Mouse (Mus musculus) urinary bladder, adult 2 months (tissue): ENCODE measurements around the gene Grhl1. TPM values are rescaled to one million over a fixed set of nuclear protein-coding genes. Genes with fewer than 3 reads are reported as not detected.
"Not testable (repeated sequence)": the region's sequence is repeated elsewhere in the genome, so short reads cannot be mapped to it uniquely, and the experiment has no call there.

ENCODE experiments used
- DNase-seq: peaks from one replicate; pipeline ENCODE4 v3.0.0; 2022; ENCODE audit warnings: low spot score
- polyA plus RNA-seq: library from polyadenylated mRNA; depleted of rRNA; stranded (reverse); fragments of >200 nt; gene quantifications from 2 replicates; pipeline ENCODE4 v1.2.3, GENCODE M21; 2012

Grhl1 gene
- polyA plus RNA-seq, 1 experiment: 26.5 TPM

DNA sequence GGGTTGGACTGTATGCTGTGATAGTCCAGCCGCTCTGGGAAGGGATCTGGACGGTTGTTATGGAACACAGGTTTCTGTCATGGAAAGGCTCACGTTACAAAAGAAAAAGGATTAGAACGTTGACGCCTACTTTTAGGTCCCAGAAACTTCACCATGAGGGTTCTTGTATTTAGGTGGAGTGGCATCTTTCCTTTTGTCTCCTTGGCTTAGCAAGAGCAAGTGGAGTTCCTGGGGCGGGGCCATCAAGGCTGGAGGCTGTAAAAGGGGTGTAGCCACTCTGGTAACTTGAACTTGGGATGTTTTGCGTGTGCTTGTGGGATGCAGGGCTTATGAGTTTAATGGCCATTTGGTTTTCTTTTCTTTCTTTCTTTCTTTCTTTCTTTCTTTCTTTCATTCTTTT, 18.3 kb downstream of the Grhl1 start:
- no peak for DNase-seq

DNA sequence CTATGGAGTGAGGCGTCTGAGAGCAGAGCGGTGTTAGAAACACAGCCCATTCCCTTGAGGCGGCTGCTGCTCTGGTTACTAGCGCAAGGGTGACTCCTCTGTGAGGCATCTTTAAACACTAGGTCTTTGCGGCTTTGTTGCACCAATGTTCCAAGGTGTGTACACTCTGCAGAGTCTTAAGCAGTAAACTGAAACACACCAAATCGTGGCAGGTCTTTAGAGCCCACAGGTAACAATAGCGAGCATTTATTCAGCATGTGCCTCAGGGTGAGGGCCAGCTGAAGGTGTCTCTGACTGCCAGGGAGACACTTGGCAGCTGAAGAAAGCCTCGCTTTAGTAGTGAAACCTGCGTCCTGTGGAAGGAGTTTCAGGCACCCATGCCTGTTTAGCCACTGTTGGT, 20.0 kb downstream of the Grhl1 start:
- DNase-seq: no peak

DNA sequence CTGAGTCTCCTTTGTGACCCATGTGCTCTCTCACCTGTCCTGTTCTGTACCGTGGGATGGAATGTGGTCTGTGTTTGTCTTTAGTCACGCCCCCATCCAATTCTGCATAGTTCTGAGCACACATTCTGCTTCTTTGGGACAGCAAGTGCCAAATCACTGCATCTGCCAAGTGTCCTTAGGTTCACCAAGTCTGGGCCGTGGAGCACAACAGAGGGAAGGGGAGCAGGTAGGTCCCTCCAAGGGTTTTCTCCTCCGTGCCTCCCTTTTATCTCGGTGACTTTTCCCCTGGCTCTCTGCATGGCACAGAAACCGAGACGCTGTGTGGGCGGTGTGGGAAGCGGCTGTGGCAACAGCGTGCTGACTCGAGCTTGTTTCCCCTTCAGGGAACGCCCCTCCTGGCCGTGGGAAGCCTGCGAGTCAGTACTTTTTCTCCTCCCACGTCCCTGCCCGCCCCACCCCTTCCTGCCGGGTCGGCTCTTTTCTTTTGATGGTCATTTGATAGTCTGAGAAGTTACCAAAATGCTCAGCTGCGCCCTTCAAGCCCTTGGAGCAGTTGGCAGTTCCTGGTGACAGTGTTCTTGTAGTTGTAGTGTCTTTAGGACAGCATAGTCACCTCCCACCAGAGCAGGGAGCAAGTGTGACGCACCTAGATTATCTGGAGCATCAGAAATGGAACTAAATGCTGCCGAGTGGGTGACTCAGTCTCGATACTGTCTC, 21.0 kb downstream of the Grhl1 start:
- DNase-seq: peak; percentile 65

DNA sequence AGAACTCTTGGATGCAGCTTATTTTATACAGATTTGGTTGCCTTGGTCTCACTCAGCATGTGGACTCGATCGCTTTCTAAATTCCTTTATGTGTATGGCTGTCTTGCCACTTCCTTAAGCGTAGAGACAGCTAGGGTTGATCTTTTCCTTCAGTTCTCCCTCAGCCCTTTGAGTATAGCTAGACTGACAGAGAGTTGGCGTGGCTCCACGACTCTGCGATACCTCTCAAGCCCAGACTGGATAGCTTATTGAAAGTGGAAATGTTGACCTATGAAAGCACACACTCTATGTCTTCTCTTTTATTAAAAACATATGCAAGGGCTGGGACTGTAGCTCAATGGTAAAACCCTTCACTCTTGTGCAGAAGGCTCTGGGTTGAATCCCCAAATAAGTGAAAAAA, 25.3 kb downstream of the Grhl1 start:
- no peak for DNase-seq

DNA sequence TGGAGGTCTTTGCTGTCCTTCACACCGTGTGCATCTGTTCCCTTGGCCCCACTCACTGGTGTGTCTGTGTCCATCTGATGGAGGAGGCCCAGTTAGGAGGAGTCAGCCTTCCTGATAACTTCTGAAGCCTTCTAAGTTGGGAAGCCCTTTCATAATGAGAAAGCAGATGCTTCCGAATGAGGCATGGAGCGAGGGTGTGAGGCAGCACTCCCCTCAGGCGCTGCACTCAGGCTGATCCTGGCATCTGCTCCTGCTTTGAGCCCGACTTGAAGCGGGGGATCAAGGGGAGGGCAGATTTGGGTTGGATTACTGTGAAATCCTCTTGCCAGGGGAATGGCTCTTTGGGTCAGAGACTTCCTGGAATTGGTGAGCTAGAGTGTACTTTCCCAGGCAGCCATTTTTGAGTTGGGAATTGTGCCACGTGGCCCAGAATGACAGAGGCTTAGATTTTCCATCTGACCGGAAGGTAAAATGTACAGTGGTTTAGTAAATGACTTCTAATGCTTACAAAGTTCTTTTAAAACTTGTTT, 27.3 kb downstream of the Grhl1 start:
- no peak for DNase-seq

DNA sequence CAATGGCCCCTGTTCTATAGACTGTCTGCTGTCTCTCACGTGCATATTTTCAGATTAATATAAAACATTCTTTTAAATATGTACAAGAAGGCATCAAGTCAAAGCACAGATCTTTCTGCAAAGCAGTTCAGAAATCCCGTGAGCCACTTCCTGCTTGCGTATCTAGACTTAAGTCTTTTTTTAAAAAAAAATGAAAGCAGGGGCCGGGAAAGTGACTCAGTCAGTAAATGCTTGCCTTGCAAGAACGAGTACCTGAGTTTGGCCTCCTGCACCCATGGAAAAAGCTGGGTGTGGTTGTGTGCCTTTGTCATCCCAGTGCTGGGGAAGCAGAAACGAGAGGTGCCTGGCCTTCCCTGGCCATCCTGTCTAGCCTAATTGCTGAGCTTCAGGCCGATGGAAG, 28.0 kb downstream of the Grhl1 start:
- DNase-seq: no peak

DNA sequence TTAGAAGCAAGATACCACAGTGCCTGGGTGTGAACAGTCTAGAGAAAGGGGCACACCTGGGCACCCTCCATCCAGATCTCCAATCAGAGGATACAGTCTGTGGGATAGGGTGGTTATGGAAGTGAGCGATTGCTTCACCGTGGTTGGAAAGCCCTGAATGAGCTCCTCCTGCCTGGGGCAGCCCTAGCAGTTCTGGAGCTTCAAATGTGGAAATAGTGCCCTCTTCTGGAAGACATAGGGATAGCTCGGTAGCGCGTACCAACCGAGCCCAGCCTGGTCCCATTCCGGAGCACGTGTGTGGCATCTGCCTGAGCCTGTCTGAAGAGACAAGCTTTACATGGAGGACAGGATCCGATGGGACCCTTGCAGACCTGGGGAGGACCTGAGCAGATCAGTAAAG, 28.7 kb downstream of the Grhl1 start:
- no peak for DNase-seq

DNA sequence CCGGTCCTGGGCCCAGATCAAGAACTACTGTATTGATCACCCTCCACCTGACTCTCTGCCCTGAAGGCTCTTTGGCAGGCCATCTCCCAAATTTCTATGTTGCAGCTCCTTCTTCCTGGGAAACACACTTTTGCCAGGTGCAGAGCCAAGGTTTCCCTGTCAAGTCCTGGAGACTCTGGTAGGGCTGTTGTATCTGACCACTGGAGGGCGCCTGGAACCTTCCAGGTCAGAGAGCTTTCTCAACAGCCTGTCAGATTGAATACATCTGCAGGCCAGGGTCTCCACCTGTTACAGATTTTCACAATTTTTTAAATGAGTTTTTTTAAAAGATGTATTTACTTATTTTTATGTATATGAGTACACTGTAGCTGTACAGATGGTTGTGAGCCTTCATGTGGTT, 31.2 kb downstream of the Grhl1 start:
- DNase-seq: no peak

DNA sequence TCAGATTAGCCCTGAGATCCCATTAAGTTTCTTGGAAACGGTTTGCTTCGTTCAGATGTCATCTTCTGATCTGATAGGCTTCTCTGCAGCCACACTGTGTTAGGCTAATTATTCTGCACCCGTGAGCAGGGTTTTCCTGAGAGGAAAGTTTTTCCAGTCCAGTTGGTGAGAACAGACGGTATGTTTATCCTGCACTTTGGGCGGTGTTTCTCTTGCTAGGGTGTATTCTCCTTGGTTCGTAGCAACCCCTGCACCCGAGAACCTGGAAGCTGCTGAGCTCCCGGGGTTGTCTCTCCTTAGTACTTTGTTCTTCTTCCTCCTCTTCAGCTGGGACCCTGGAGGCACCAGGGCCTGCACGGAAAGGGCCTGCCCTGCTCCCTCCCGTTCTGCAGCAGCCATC, 34.1 kb downstream of the Grhl1 start:
- DNase-seq: no peak

DNA sequence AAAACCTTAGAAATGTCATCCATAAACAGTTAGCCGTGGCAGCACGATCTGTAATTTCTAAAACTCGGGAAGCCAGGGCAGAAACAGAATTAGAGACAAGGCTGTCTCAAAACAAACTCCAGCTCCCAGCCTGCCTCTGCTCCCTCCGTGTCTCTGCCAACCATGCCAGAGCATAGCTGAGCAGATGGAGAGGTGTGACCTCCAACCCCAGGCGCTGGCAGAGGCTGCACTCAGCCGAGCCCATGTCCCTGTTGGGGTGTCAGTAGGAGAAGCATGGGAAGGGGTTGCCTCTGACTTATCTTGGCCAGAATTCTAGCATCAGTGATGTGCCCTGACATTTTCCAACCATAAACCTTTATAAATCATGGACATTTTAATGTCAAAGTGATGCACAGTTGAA, 40.5 kb downstream of the Grhl1 start:
- no peak for DNase-seq

DNA sequence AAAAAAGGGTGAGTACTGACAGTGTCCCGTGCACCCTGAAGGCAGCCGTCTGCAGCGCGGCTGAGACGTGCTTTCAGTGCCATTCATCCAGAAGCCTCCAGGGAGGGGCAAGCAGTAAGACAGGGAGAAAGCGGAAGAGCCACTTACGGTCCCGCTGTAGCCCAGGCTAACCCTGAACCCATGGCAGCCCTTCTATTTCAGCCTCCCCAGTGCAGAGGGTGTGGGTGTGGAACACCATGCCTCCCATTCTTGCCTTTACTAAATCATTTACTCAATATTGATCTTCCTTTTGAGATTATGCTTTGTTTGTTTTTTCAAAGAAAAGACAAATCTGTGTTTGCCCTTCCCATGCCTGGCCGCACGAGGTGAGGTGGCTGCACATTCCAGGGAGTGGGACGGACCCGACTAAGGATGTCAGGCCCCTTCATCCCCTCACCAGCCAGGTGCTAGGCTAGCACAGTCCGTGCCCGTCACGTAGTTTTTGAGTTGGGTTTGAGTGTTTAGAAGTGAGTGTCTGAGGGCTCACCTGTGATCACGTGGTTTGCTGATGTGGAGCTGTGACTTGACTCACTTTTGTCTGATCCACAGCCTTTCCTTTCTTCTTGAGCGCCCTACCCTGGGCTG, 42.5 kb downstream of the Grhl1 start:
- no peak for DNase-seq

DNA sequence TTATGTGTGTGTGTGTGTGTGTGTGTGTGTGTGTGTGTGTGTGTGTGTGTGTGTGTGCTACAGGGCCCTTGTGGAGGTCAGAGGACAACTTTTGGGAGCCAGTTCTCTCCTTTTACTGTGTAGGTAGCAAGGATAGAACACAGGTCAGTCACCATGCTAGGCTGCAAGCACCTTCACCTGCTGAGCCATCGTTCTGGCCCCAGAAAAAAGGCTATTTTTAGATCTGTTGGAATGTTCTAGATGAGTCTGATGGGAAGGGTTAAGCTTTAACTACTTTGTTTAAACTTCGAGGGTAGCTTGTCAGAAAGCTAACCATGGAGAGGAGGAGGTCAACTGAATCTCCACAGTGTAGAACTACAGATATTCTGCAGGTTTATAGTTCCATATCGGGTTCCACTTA, 43.1 kb downstream of the Grhl1 start:
- no peak for DNase-seq

DNA sequence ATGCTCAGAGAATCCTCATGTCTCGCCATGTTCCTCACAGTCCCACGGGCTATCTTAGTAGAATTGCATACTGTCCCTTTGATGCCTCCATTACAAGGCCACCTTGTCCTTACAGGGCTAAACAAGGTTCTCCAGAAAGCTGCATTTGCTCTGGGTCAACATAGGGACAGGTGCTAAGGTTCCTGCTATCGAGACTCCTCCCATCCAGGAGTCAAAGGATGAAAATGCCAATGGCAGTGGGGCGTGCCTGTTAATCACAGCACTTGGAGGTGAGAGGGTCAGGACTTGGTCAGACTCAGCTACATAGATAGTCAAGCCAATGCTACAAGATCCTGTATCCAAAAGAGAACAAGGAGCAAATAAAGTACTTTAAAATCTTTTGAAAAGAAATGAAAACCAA, 47.4 kb downstream of the Grhl1 start:
- DNase-seq: no peak

DNA sequence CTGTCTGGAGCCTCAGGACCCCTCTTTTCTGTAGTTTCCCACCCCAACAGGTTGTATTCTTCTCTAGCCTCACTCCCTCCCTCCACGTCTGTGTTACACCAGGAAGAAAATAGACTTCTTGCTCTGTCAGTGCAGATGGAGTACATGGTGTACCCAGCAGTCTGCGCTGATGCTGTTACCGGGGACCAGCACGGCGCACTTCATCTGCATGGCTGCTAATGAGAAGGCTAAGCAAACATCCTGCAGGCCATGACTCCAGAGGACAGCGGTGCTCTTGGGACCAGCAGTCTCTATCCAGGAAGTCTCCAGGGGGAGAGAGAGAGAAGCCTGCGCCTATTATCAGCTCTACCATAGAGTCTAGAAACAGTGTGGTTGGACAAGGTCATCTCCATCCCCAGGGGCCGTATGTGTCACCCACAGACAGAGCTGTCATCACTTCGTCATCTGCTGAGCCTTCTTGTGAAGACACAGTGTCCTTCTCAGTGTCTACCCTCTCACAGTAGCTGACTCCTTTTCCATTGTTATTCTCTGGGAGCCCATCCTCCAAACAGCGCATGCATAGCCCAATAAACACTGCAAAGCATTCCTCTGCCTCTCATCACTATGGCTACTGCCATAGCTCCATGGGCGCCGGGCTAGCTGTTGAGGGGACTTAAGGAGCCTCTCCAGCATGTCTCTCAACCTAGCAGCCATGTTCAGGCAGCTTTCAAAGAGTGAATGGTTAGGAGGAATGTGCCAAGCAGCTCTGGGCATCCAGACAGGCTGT, 51.6 kb downstream of the Grhl1 start:
- DNase-seq: no peak

DNA sequence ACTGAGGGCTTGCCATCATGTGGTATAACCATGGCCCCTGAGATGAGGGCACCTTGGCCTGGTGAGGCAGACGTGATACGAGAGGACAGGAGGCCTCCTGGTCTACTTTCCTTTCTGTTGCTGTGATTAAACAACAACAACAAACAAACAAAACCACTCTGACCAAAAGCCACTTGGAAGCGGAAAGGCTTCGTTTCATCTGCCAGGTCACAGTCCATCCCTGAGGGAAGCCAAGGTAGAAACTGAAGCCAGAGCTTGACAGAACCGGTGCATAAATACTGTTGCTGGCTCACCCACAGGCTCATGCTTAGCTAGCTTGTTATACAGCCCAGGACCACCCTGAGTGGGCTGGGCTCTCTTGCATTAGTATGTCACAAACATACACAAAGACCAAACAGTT, 54.3 kb downstream of the Grhl1 start:
- no peak for DNase-seq

DNA sequence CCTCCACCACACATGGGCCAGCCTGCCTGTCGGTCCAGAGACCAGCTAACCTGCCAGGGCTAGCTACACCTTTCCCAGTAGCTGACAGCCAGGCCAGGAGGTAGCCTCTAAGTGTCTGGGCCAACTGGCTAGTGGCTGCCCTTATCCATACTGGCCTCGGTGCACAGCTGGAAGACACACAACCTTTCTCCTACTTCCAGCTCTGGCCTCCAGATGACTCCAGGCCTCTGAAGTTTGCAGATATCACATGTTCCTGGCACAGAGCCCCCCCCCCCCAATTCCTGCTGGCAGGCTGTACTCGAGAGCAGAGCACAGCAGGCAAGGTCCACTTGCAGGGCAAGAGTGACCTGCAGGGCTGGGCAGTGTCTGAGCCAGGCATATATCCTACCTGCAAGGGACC, 55.1 kb downstream of the Grhl1 start:
- no peak for DNase-seq

DNA sequence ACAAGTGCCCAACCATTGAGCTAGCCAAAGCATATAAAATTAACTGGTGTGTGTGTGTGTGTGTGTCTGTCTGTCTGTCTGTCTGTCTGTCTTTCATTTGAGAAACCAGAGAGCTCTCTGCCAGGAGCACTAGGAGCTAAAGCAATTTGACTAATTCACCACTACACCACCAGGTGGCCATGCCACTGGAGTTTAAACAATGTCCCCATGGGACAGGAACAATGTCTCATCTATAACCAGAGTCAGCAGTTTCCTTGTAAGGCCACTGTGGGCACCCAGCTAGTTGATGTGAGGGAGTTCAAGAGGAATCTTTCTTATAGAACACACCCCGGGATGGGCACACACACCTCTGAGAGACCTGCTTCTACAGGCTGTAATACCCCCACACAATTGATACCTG, 58.1 kb downstream of the Grhl1 start:
- no peak for DNase-seq

DNA sequence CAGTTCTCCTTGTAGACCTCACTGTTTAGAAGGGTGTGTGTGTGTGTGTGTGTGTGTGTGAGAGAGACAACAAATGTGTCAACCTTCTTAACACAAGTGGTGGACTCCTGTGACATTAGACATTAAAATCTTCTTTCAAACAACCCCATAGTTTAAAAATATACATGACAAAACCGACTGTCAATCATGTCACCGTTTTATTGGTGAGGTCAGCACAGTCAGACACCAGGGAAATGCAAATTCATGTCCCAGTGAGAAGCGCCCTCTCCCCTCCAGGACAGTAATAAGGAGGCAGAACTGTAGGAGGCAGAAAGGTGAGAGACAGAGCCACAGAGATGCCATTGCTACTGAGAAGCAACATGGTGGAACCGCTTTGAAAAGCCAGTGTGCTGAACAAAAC, 60.3 kb downstream of the Grhl1 start:
- DNase-seq: no peak

DNA sequence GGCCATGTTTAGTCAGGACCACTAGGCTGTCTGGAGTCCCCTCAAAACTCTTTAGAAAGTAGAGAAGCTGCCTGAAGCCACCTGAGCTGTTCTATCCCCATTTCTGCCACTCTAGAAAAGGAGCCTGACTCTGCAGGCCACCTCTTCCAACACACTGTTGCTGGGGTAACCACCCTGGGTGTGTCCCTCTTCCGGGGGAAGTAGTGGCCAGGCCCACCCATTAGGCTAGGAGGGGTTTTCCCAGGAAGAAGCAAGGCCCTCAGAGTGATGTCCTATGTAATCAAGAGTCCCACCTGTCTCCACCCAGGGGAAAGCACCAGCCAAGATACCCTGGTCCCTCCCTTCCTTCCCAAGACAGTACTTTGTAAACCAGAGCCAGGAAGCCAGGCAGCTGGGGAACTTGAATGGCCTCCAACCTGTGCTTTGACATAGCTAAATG, 61.7 kb downstream of the Grhl1 start:
- no peak for DNase-seq

DNA sequence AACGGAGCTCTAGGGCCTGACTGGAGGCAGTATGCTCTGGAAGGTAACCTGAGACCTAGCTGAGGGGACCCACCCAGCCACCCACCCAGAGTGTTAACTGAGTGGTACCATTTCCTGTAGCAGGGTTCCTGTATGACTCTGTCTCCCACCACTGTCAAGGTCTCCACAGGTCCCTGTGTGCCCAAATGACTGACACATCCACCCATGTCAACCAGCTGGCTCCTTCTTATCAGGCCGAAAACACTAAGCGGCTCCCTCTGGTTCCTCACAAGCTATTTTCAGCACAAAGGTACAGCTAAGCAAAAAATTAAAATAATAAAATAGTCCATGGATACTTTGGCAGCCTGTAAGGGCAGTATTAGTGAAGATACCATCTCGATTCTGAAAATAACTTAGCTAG, 62.1 kb downstream of the Grhl1 start:
- no peak for DNase-seq

DNA sequence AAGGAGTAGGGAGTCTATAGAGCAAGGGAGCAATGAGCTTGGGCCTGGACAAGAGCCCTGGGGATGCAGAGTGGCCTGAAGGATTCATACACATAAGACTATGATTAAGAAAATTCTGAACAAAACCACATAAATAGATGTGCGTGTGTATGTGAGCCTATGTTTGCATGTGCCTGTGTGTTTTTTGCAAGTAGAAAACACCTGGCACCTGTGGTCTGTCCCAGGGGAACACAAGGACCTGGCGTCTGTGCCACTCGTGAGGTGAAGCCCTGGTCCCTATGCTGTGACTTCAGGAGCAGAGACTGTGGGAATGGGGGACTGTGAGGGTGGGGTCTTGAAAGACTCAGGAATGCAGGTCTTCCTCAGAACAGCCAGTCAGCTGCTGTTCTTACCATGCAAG, 62.6 kb downstream of the Grhl1 start:
- DNase-seq: no peak

DNA sequence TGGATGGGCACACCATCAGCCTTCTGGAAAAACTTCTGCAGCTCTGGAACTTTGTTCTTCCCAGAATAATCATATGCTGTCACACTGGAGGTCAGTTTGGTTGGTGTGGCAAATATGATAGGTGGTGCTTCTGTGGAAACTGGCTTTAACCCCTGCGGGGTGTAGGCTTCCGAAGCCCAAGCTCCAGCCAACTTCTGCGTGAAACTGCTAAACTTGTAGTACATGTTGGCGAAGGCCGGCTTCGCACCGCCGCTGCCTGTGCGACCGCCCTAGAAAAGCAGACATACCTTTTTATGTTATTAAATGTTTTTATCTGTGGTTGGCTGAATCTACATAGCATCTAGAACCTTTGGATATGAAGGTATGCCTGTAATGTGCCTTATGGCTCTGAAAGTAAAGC, 66.7 kb downstream of the Grhl1 start:
- not testable (repeated sequence) for DNase-seq

DNA sequence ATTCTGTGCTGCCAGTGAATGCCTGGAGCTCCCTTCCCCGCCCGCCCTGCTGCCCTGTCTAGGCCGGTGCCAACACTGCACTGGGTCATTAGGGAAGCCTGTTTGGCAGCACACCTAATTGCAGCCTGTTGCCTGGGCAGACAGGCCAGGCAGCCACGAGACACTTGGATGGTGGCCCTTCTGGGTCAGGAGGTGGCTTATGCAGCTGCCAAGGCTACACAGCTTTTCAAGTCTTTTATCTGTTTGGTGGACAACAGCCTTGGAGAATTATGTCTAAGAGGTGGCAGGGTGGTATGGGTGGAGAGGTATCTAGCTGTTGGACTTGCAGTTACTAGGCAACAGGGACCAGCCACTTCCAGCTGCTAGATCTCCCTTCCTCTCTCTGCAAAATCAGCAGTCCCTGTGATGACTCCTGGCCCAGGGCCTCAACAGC, 70.3 kb downstream of the Grhl1 start:
- DNase-seq: peak; percentile 51
